In genomic region chr3:108424944-108425623, GRCm38 (mm10) we compare ENCODE assay signal across 12 mouse cellular contexts. TPM values are rescaled to one million over a fixed set of nuclear protein-coding genes. Genes with fewer than 3 reads are reported as not detected.
DNase-seq lines count a peak whose midpoint lies in the region; ATAC-seq lines count a peak whose summit lies in the region.
"Had no signal": no experiment of that assay in that cellular context is flagged by ENCODE, and none has a peak within 500 bp of the region (broad histone marks: within the 10 kb centered on the region; RNA-seq: fewer than 3 reads in every experiment).

No protein-coding gene starts in this region.

- H3K4me1 ChIP-seq in neural tube, embryonic 11.5 days (ENCODE audit: control insufficient read depth, insufficient read depth, low read length): peaks cover 34% of the 10 kb centered on the region
- peaks cover 28% of the 10 kb centered on the region for H3K4me1 ChIP-seq in forebrain, embryonic 16.5 days (replicated peaks; ENCODE audit: control insufficient read depth, insufficient read depth, low read length)
- peaks cover 22% of the 10 kb centered on the region for H3K4me1 ChIP-seq in midbrain, embryonic 14.5 days (ENCODE audit: control insufficient read depth, insufficient read depth, low read length)
- peaks cover 18% of the 10 kb centered on the region for H3K4me1 ChIP-seq in kidney, embryonic 15.5 days

- H3K9ac ChIP-seq in neural tube, embryonic 11.5 days (ENCODE audit: low read length): peak overlapping the region; percentile 32
- H3K9ac ChIP-seq in forebrain, embryonic 16.5 days (replicated peaks; ENCODE audit: low read depth, low read length): no peak overlapping the region
- H3K9ac ChIP-seq in midbrain, embryonic 14.5 days (replicated peaks; ENCODE audit: low read length): no peak overlapping the region
- no peak overlapping the region for H3K9ac ChIP-seq in kidney, embryonic 15.5 days
- H3K9ac ChIP-seq: limb, embryonic 12.5 days had no signal

- peaks cover 18% of the 10 kb centered on the region for H3K36me3 ChIP-seq in neural tube, embryonic 11.5 days (ENCODE audit: control insufficient read depth, insufficient read depth, low read length)
- peaks cover 23% of the 10 kb centered on the region for H3K36me3 ChIP-seq in forebrain, embryonic 16.5 days (ENCODE audit: control insufficient read depth, insufficient read depth)
- peaks cover 54% of the 10 kb centered on the region for H3K36me3 ChIP-seq in midbrain, embryonic 14.5 days (ENCODE audit: control insufficient read depth, insufficient read depth, low read length)
- peaks cover 53% of the 10 kb centered on the region for H3K36me3 ChIP-seq in kidney, embryonic 15.5 days

- no peak overlapping the region for H3K4me2 ChIP-seq in neural tube, embryonic 11.5 days (ENCODE audit: low read depth)
- no peak overlapping the region for H3K4me2 ChIP-seq in forebrain, embryonic 16.5 days (ENCODE audit: low read length)
- H3K4me2 ChIP-seq in midbrain, embryonic 14.5 days (ENCODE audit: low read length): no peak overlapping the region
- H3K4me2 ChIP-seq in kidney, embryonic 15.5 days: no peak overlapping the region
- H3K4me2 ChIP-seq: limb, embryonic 12.5 days had no signal

- H3K4me3 ChIP-seq in neural tube, embryonic 11.5 days (ENCODE audit: low read depth, low read length): no peak overlapping the region
- H3K4me3 ChIP-seq in forebrain, embryonic 16.5 days (replicated peaks; ENCODE audit: low read length): no peak overlapping the region
- H3K4me3 ChIP-seq in midbrain, embryonic 14.5 days (replicated peaks; ENCODE audit: low read depth, low read length): no peak overlapping the region
- H3K4me3 ChIP-seq in kidney, embryonic 15.5 days (replicated peaks): no peak overlapping the region
- H3K4me3 ChIP-seq: limb, embryonic 12.5 days had no signal

- peak; percentile 60; the same call in 1 of the 2 replicates for ATAC-seq in neural tube, embryonic 11.5 days (ENCODE audit: insufficient read depth, low FRiP score, low TSS enrichment)
- peak; percentile 6; the same call in 1 of the 2 replicates for ATAC-seq in forebrain, embryonic 16.5 days
- no peak for ATAC-seq in midbrain, embryonic 14.5 days (ENCODE audit: low FRiP score, low TSS enrichment)
- ATAC-seq in megakaryocyte progenitor cell, adult 5-6 weeks (replicated peaks; ENCODE audit: poor library complexity): no peak
- no peak for ATAC-seq in kidney, embryonic 15.5 days (replicated peaks; ENCODE audit: low FRiP score)
- ATAC-seq: CD4-positive, CD25-positive, alpha-beta regulatory T cell, adult 4 months had no signal

- no peaks in the 10 kb centered on the region for H3K9me3 ChIP-seq in neural tube, embryonic 11.5 days (ENCODE audit: control insufficient read depth, low read length)
- H3K9me3 ChIP-seq in forebrain, embryonic 16.5 days (ENCODE audit: control insufficient read depth, low read length): no peaks in the 10 kb centered on the region
- no peaks in the 10 kb centered on the region for H3K9me3 ChIP-seq in midbrain, embryonic 14.5 days (ENCODE audit: control insufficient read depth, low read length)
- no peaks in the 10 kb centered on the region for H3K9me3 ChIP-seq in kidney, embryonic 15.5 days (replicated peaks)
- H3K9me3 ChIP-seq: limb, embryonic 12.5 days had no signal

- DNase-seq in neural tube, embryonic 11.5 days (ENCODE audit: low spot score): peak; percentile 45
- DNase-seq in neural tube, embryonic 10.5 days (ENCODE audit: extremely low spot score, low spot score): no peak
- no peak for DNase-seq in midbrain, embryonic 14.5 days
- no peak for DNase-seq in lung, postnatal 4 days
- DNase-seq in ovary, adult 18-20 months (ENCODE audit: low spot score): no peak
- DNase-seq: thymus, postnatal 36 days had no signal

- H3K27ac ChIP-seq in neural tube, embryonic 11.5 days (ENCODE audit: low read depth, low read length): peak overlapping the region; percentile 75
- peak overlapping the region; percentile 78; the same call in 1 of the 2 replicates for H3K27ac ChIP-seq in forebrain, embryonic 16.5 days (ENCODE audit: low read length)
- peak overlapping the region; percentile 53 for H3K27ac ChIP-seq in midbrain, embryonic 14.5 days (replicated peaks; ENCODE audit: low read depth, low read length)
- H3K27ac ChIP-seq in kidney, embryonic 15.5 days: no peak overlapping the region

- no peaks in the 10 kb centered on the region for H3K27me3 ChIP-seq in neural tube, embryonic 11.5 days (ENCODE audit: control insufficient read depth, insufficient read depth, low read length)
- H3K27me3 ChIP-seq in forebrain, embryonic 16.5 days (replicated peaks; ENCODE audit: control insufficient read depth, insufficient read depth, low read length): no peaks in the 10 kb centered on the region
- H3K27me3 ChIP-seq in midbrain, embryonic 14.5 days (ENCODE audit: control insufficient read depth, insufficient read depth, low read length): no peaks in the 10 kb centered on the region
- H3K27me3 ChIP-seq in kidney, embryonic 15.5 days: no peaks in the 10 kb centered on the region
- H3K27me3 ChIP-seq: limb, embryonic 12.5 days had no signal

- WGBS in neural tube, embryonic 11.5 days: 50% methylated on average over 7 of the region's 7 CpGs
- WGBS in forebrain, embryonic 16.5 days: 44% methylated on average over 7 of the region's 7 CpGs
- WGBS in midbrain, embryonic 14.5 days: 32% methylated on average over 7 of the region's 7 CpGs
- 84% methylated on average over 7 of the region's 7 CpGs for WGBS in kidney, embryonic 15.5 days

RNA-seq across cellular contexts. Expression of gene Celsr2, which starts 9.7 kb away (rescaled TPM):
- polyA plus RNA-seq in neural tube, embryonic 11.5 days (2014; fragmentation: Nextera tagmentation; extraction: Ambion mirVana): 65.2 and 65.5 TPM in 2 replicates
- polyA plus RNA-seq in forebrain, embryonic 16.5 days (2015; fragmentation: Nextera tagmentation; extraction: Ambion mirVana): 46.7 and 47.3 TPM in 2 replicates
- polyA plus RNA-seq in midbrain, embryonic 14.5 days (2014; fragmentation: Nextera tagmentation; extraction: Ambion mirVana): 49.5 and 59.4 TPM in 2 replicates
- total RNA-seq in megakaryocyte progenitor cell, adult 5-6 weeks (2015): 1.1 and 1.6 TPM in 2 replicates
- total RNA-seq in megakaryocyte progenitor cell, adult 5-6 weeks (2017): 0.20 and 0.42 TPM in 2 replicates
- polyA plus RNA-seq in kidney, embryonic 15.5 days (2015; fragmentation: Nextera tagmentation; extraction: Ambion mirVana): 19.3 and 21.6 TPM in 2 replicates

RNA-seq across cellular contexts. Expression of gene Sars, which starts 19.9 kb away (rescaled TPM):
- 214 and 216 TPM in 2 replicates for polyA plus RNA-seq in neural tube, embryonic 11.5 days (2014; fragmentation: Nextera tagmentation; extraction: Ambion mirVana)
- polyA plus RNA-seq in forebrain, embryonic 16.5 days (2015; fragmentation: Nextera tagmentation; extraction: Ambion mirVana): 230 and 238 TPM in 2 replicates
- 205 and 217 TPM in 2 replicates for polyA plus RNA-seq in midbrain, embryonic 14.5 days (2014; fragmentation: Nextera tagmentation; extraction: Ambion mirVana)
- 19.0 and 26.5 TPM in 2 replicates for total RNA-seq in megakaryocyte progenitor cell, adult 5-6 weeks (2015)
- 249 and 357 TPM in 2 replicates for total RNA-seq in megakaryocyte progenitor cell, adult 5-6 weeks (2017)
- polyA plus RNA-seq in kidney, embryonic 15.5 days (2015; fragmentation: Nextera tagmentation; extraction: Ambion mirVana): 126 and 131 TPM in 2 replicates

RNA-seq across cellular contexts. Expression of gene Psrc1, which starts 41.4 kb away (rescaled TPM):
- polyA plus RNA-seq in neural tube, embryonic 11.5 days (2014; fragmentation: Nextera tagmentation; extraction: Ambion mirVana): 52.0 and 54.0 TPM in 2 replicates
- polyA plus RNA-seq in forebrain, embryonic 16.5 days (2015; fragmentation: Nextera tagmentation; extraction: Ambion mirVana): 29.0 and 29.2 TPM in 2 replicates
- polyA plus RNA-seq in midbrain, embryonic 14.5 days (2014; fragmentation: Nextera tagmentation; extraction: Ambion mirVana): 7.4 and 12.4 TPM in 2 replicates
- total RNA-seq in megakaryocyte progenitor cell, adult 5-6 weeks (2015): 7.7 and 10.3 TPM in 2 replicates
- total RNA-seq in megakaryocyte progenitor cell, adult 5-6 weeks (2017): 10.2 and 14.1 TPM in 2 replicates
- 47.2 and 48.8 TPM in 2 replicates for polyA plus RNA-seq in kidney, embryonic 15.5 days (2015; fragmentation: Nextera tagmentation; extraction: Ambion mirVana)
- total RNA-seq: gastrocnemius, adult 18-20 months had no signal

Comparison
In these comparisons a context has a peak if more than half of its experiments do, and no peak if none do; other contexts are left out.
1. ATAC-seq: peak in neural tube, embryonic 11.5 days (single experiment) and forebrain, embryonic 16.5 days (single experiment); none in midbrain, embryonic 14.5 days (single experiment), megakaryocyte progenitor cell, adult 5-6 weeks (single experiment) and kidney, embryonic 15.5 days (single experiment).